Mouse (Mus musculus): ENCODE measurements around the gene Heg1. TPM values are rescaled to one million over a fixed set of nuclear protein-coding genes. Genes with fewer than 3 reads are reported as not detected.

Heg1 gene
- polyA plus RNA-seq, 1 experiment from 2014 or later: 17.2 TPM

GRCm38 (mm10) chr16:33680816-33681215, 3.4 kb upstream of the Heg1 start:
- H3K4me2 ChIP-seq (ENCODE audit: low read length): no peak overlapping the region
- no peaks in the 10 kb centered on the region for H3K36me3 ChIP-seq (ENCODE audit: insufficient read depth, low read length)
- H3K27ac ChIP-seq: no peak overlapping the region
- DNase-seq (ENCODE audit: low spot score) (peak; percentile 36), ATAC-seq (replicated peaks; ENCODE audit: low FRiP score, low read depth) (no peak)
- 58% methylated on average over 10 of the region's 10 CpGs for WGBS
- no peak overlapping the region for H3K9ac ChIP-seq (ENCODE audit: low read depth, low read length)
- no peaks in the 10 kb centered on the region for H3K9me3 ChIP-seq (replicated peaks; ENCODE audit: low read length)
- no peak overlapping the region for H3K4me3 ChIP-seq (replicated peaks; ENCODE audit: low read depth, low read length)
- TF ChIP-seq CTCF (IDR thresholded peaks at IDR 0.05; ENCODE audit: low read depth): no peak
- peaks cover 21% of the 10 kb centered on the region for H3K4me1 ChIP-seq (replicated peaks; ENCODE audit: insufficient read depth, low read length)
- no peaks in the 10 kb centered on the region for H3K27me3 ChIP-seq (ENCODE audit: insufficient read depth, low read length)

GRCm38 (mm10) chr16:33681661-33682060, 2.5 kb upstream of the Heg1 start:
- Histone ChIP-seq H3K9ac (ENCODE audit: low read depth, low read length) (no peak overlapping the region), H3K27ac (no peak overlapping the region), H3K4me1 (replicated peaks; ENCODE audit: insufficient read depth, low read length) (peaks cover 20% of the 10 kb centered on the region), H3K27me3 (ENCODE audit: insufficient read depth, low read length) (no peaks in the 10 kb centered on the region), H3K4me3 (replicated peaks; ENCODE audit: low read depth, low read length) (no peak overlapping the region), H3K36me3 (ENCODE audit: insufficient read depth, low read length) (no peaks in the 10 kb centered on the region), H3K4me2 (ENCODE audit: low read length) (no peak overlapping the region), H3K9me3 (replicated peaks; ENCODE audit: low read length) (no peaks in the 10 kb centered on the region)
- ATAC-seq (replicated peaks; ENCODE audit: low FRiP score, low read depth) (no peak), DNase-seq (ENCODE audit: low spot score) (no peak)
- TF ChIP-seq CTCF (IDR thresholded peaks at IDR 0.05; ENCODE audit: low read depth): no peak

- no peak for TF ChIP-seq CTCF (IDR thresholded peaks at IDR 0.05; ENCODE audit: low read depth)
- H3K27ac ChIP-seq: no peak overlapping the region
- H3K27me3 ChIP-seq (ENCODE audit: insufficient read depth, low read length): no peaks in the 10 kb centered on the region
- H3K4me1 ChIP-seq (replicated peaks; ENCODE audit: insufficient read depth, low read length): peaks cover 21% of the 10 kb centered on the region; the same call in 1 of the 2 replicates
- no peak overlapping the region for H3K9ac ChIP-seq (ENCODE audit: low read depth, low read length)
- no peak overlapping the region for H3K4me3 ChIP-seq (replicated peaks; ENCODE audit: low read depth, low read length)
- no peaks in the 10 kb centered on the region for H3K9me3 ChIP-seq (replicated peaks; ENCODE audit: low read length)
- 86% methylated on average over 3 of the region's 3 CpGs for WGBS
- H3K36me3 ChIP-seq (ENCODE audit: insufficient read depth, low read length): no peaks in the 10 kb centered on the region
- ATAC-seq (replicated peaks; ENCODE audit: low FRiP score, low read depth) (no peak), DNase-seq (ENCODE audit: low spot score) (no peak)
- H3K4me2 ChIP-seq (ENCODE audit: low read length): no peak overlapping the region
Observed at GRCm38 (mm10) chr16:33682651-33683050, 1.5 kb upstream of the Heg1 start.

GRCm38 (mm10) chr16:33683206-33684161, 686 bp upstream of the Heg1 start:
- 68% methylated on average over 13 of the region's 13 CpGs for WGBS
- no peak for ATAC-seq (replicated peaks; ENCODE audit: low FRiP score, low read depth)
- Histone ChIP-seq H3K9me3 (replicated peaks; ENCODE audit: low read length) (no peaks in the 10 kb centered on the region), H3K4me3 (replicated peaks; ENCODE audit: low read depth, low read length) (peak overlapping the region; percentile 82), H3K4me1 (replicated peaks; ENCODE audit: insufficient read depth, low read length) (peaks cover 21% of the 10 kb centered on the region; the same call in 1 of the 2 replicates), H3K9ac (ENCODE audit: low read depth, low read length) (peak overlapping the region; percentile 89), H3K4me2 (ENCODE audit: low read length) (peak overlapping the region; percentile 94), H3K36me3 (ENCODE audit: insufficient read depth, low read length) (no peaks in the 10 kb centered on the region), H3K27ac (peak overlapping the region; percentile 85), H3K27me3 (ENCODE audit: insufficient read depth, low read length) (no peaks in the 10 kb centered on the region)
- no peak for DNase-seq (ENCODE audit: low spot score)
- no peak for TF ChIP-seq CTCF (IDR thresholded peaks at IDR 0.05; ENCODE audit: low read depth)

- Histone ChIP-seq H3K4me3 (replicated peaks; ENCODE audit: low read depth, low read length) (peak overlapping the region; percentile 82), H3K27me3 (ENCODE audit: insufficient read depth, low read length) (no peaks in the 10 kb centered on the region), H3K4me1 (replicated peaks; ENCODE audit: insufficient read depth, low read length) (peaks cover 21% of the 10 kb centered on the region; the same call in 1 of the 2 replicates), H3K4me2 (ENCODE audit: low read length) (peak overlapping the region; percentile 94), H3K9ac (ENCODE audit: low read depth, low read length) (peak overlapping the region; percentile 89), H3K9me3 (replicated peaks; ENCODE audit: low read length) (no peaks in the 10 kb centered on the region), H3K27ac (peak overlapping the region; percentile 85), H3K36me3 (ENCODE audit: insufficient read depth, low read length) (no peaks in the 10 kb centered on the region)
- ATAC-seq (replicated peaks; ENCODE audit: low FRiP score, low read depth): peak; percentile 44
- peak; percentile 47 for DNase-seq (ENCODE audit: low spot score)
- no peak for TF ChIP-seq CTCF (IDR thresholded peaks at IDR 0.05; ENCODE audit: low read depth)
- 2% methylated on average over 45 of the region's 46 CpGs for WGBS
Observed at GRCm38 (mm10) chr16:33684703-33685701, 832 bp downstream of the Heg1 start.

- Histone ChIP-seq H3K9ac (ENCODE audit: low read depth, low read length) (peak overlapping the region; percentile 89; the same call in 1 of the 2 replicates), H3K4me1 (replicated peaks; ENCODE audit: insufficient read depth, low read length) (peaks cover 21% of the 10 kb centered on the region; the same call in 1 of the 2 replicates), H3K4me2 (ENCODE audit: low read length) (peak overlapping the region; percentile 94), H3K4me3 (replicated peaks; ENCODE audit: low read depth, low read length) (peak overlapping the region; percentile 82), H3K36me3 (ENCODE audit: insufficient read depth, low read length) (no peaks in the 10 kb centered on the region), H3K27ac (no peak overlapping the region), H3K9me3 (replicated peaks; ENCODE audit: low read length) (no peaks in the 10 kb centered on the region), H3K27me3 (ENCODE audit: insufficient read depth, low read length) (no peaks in the 10 kb centered on the region)
- DNase-seq (ENCODE audit: low spot score) (no peak), ATAC-seq (replicated peaks; ENCODE audit: low FRiP score, low read depth) (no peak)
- no peak for TF ChIP-seq CTCF (IDR thresholded peaks at IDR 0.05; ENCODE audit: low read depth)
- 90% methylated on average over 1 of the region's 1 CpGs for WGBS
Observed at GRCm38 (mm10) chr16:33686056-33686455, 1.9 kb downstream of the Heg1 start.
